Mouse (Mus musculus) kidney, embryonic 14.5 days (tissue): ENCODE results near the gene Dlx6. TPM values are rescaled to one million over a fixed set of nuclear protein-coding genes. Genes with fewer than 3 reads are reported as not detected.

Experiments
- ATAC-seq: fragments of 200-750 bp; cut with Nextera tagmentation; 2 replicates; pipeline ENCODE4 v1.8.0; 2017; ENCODE audit warnings: moderate number of reproducible peaks, mild to moderate bottlenecking, moderate TSS enrichment, moderate library complexity; ENCODE audit not compliant: low FRiP score, low TSS enrichment
- H3K27ac ChIP-seq: fragments of 300-500 bp; sonication (generic); 2 replicates; pipeline ENCODE4 v1.5.1; 2014; ENCODE audit warnings: low read depth, mild to moderate bottlenecking, low read length, moderate library complexity, mixed read lengths
- H3K27me3 ChIP-seq: fragments of 300-500 bp; sonication (generic); 2 replicates; pipeline ENCODE4 v1.6.1; 2014; ENCODE audit warnings: mild to moderate bottlenecking, low read length; ENCODE audit not compliant: control insufficient read depth, insufficient read depth
- H3K36me3 ChIP-seq: fragments of 300-500 bp; sonication (generic); 2 replicates; pipeline ENCODE4 v1.6.1; 2014; ENCODE audit warnings: low read length, mixed read lengths; ENCODE audit not compliant: control insufficient read depth, insufficient read depth
- H3K4me1 ChIP-seq: fragments of 300-500 bp; sonication (generic); 2 replicates; pipeline ENCODE4 v1.6.1; 2014; ENCODE audit warnings: low read length, mixed read lengths; ENCODE audit not compliant: control insufficient read depth, insufficient read depth
- H3K4me2 ChIP-seq: fragments of 300-500 bp; sonication (generic); replicated peaks from 2 replicates; pipeline ENCODE4 v1.6.1; 2014; ENCODE audit warnings: low read depth, mild to moderate bottlenecking, low read length
- H3K4me3 ChIP-seq: fragments of 300-500 bp; sonication (generic); 2 replicates; pipeline ENCODE4 v1.5.1; 2014; ENCODE audit warnings: mild to moderate bottlenecking, low read length
- H3K9ac ChIP-seq: fragments of 300-500 bp; sonication (generic); 2 replicates; pipeline ENCODE4 v1.6.1; 2014; ENCODE audit warnings: low read depth, mild to moderate bottlenecking, low read length, moderate library complexity
- H3K9me3 ChIP-seq: fragments of 300-500 bp; sonication (generic); 2 replicates; pipeline ENCODE4 v1.6.1; 2016; ENCODE audit warnings: low read length; ENCODE audit not compliant: control insufficient read depth
- WGBS: fragments of 180-500 bp; shearing (Covaris S2); extraction: QIAGEN DNeasy Blood & Tissue Kit; methylation state at CpG from one replicate; pipeline ENCODE4 v1.1.7; 2014; 5-methylcytosine and 5-hydroxymethylcytosine counted together
- polyA plus RNA-seq: library from polyadenylated mRNA; unstranded; fragments of >200 nt; fragmentation: Nextera tagmentation; extraction: Ambion mirVana; gene quantifications from 2 replicates; pipeline ENCODE4 v1.2.1, GENCODE M21; 2014

Gene Dlx6
- polyA plus RNA-seq, 1 experiment from 2014 or later = not detected

DNA sequence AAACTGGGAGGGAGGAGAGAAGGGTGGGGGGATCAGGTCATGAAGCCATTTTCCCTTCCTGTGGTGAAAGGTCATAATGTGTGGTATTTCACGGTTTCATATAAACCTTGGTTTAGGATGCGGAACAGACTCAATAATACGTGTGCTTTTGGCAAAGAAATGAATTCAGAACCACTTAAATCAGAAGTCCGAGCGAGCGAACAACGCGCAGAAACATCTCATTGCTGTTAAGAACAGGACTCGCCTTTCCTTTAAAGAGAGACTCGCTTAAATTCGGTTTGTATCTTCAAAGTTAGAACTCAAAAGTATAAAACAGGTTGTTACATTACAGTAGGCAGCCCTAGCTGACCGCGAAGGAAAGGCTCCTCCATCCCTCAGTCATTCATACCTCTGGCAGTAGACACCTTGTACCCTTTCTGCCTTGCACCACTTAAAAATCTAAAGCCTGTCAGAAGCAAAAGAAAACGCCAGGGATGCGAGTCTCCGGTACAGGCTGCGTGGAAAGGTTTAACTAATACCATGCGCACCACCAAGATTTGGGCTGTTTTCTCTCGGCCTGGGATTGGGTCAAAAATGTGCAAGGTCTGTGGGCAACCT lies 10.4 kb downstream of the Dlx6 start:
- Histone ChIP-seq H3K9me3 (no peaks in the 10 kb centered on the region), H3K9ac (no peak overlapping the region), H3K27ac (no peak overlapping the region), H3K4me3 (no peak overlapping the region), H3K4me1 (no peaks in the 10 kb centered on the region), H3K36me3 (no peaks in the 10 kb centered on the region), H3K4me2 (no peak overlapping the region), H3K27me3 (peaks cover 98% of the 10 kb centered on the region)
- no peak for ATAC-seq
- WGBS = under 1% methylated on average over 19 of the region's 19 CpGs

DNA sequence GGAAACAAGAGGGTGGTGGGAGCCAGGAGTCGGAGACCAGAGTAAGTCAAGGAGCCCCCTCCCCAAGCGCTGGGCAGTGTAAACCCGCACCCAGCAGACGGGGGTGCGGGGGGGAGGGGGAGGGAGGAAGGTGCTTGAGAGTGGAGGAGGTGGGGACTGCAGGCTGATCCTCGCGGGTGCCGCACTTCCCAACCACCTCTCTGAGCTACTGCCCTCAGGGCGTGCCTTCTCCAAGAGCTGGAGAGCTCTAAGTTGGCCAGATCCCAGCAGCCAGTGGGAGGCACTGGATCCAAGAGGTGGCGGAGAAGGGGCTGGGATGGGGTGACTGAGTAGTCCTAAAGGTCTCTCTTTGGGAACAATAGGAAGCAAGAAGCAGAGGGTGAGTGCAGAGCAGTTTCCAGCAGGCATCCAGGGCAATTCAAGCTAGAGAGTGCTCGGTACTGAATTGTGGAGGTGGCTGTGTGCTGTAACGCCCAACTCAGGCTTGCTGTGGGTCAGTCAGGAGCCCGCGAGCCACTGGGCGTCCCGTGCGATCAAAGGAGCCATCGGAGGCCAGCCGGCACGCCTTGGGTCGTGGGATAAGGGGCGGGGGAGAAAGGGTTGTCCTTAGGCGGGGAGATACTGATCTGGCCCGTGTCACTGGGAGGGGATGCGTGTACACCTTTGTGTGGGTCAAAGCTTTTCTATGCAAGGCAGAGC lies 11.1 kb downstream of the Dlx6 start:
- Histone ChIP-seq H3K9ac (no peak overlapping the region), H3K4me2 (no peak overlapping the region), H3K36me3 (no peaks in the 10 kb centered on the region), H3K27me3 (peaks cover 98% of the 10 kb centered on the region), H3K27ac (no peak overlapping the region), H3K9me3 (no peaks in the 10 kb centered on the region), H3K4me1 (no peaks in the 10 kb centered on the region), H3K4me3 (no peak overlapping the region)
- no peak for ATAC-seq
- under 1% methylated on average over 23 of the region's 25 CpGs for WGBS

DNA sequence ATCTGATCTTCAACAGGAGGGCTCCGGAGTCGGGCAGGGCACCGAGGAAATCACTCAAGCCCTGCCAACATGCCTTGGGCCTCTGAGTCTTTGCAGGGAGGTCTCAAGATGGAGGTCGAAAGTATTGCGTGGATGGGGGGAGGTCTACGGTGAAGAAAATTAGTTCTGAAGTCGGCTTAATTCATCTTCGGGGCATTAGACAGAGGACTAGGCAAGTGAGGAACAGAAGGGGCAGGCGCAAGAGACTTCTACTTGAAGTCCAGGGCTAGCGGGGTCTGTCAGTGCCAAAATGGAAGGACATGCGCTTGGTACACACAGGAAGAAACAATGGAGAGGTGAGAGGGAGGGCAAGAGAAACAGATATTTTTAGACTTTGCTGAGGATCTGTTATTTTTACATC lies 12.0 kb downstream of the Dlx6 start:
- ATAC-seq = no peak
- Histone ChIP-seq H3K27me3 (peaks cover 98% of the 10 kb centered on the region), H3K9me3 (no peaks in the 10 kb centered on the region), H3K27ac (no peak overlapping the region), H3K4me3 (no peak overlapping the region), H3K36me3 (no peaks in the 10 kb centered on the region), H3K4me1 (no peaks in the 10 kb centered on the region), H3K9ac (no peak overlapping the region), H3K4me2 (no peak overlapping the region)
- WGBS = under 1% methylated on average over 11 of the region's 11 CpGs

DNA sequence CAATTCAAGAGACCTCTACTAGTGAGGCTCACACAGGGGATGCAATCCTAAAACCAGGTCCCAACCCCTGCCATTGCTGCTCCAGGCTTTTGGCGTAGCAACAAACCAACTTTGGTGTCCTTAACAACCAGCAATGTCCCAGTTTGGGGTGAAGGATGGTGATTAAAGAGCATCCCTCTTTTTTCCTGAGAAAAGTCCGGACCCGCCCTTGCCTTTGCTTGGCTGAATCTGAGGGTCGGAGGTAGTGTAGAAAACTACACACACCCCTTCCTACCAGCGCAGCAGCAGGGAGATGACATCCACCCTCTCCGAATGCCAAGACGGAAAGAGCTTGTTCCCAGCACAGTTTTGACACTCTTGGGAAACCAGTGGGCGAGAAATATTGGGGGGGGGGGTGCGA lies 12.5 kb downstream of the Dlx6 start:
- H3K27me3 ChIP-seq = peaks cover 98% of the 10 kb centered on the region
- no peak for ATAC-seq
- H3K4me1 ChIP-seq = no peaks in the 10 kb centered on the region
- H3K4me2 ChIP-seq = no peak overlapping the region
- H3K27ac ChIP-seq = no peak overlapping the region
- H3K36me3 ChIP-seq = no peaks in the 10 kb centered on the region
- no peak overlapping the region for H3K9ac ChIP-seq
- no peaks in the 10 kb centered on the region for H3K9me3 ChIP-seq
- no peak overlapping the region for H3K4me3 ChIP-seq
- 1% methylated on average over 9 of the region's 9 CpGs for WGBS

DNA sequence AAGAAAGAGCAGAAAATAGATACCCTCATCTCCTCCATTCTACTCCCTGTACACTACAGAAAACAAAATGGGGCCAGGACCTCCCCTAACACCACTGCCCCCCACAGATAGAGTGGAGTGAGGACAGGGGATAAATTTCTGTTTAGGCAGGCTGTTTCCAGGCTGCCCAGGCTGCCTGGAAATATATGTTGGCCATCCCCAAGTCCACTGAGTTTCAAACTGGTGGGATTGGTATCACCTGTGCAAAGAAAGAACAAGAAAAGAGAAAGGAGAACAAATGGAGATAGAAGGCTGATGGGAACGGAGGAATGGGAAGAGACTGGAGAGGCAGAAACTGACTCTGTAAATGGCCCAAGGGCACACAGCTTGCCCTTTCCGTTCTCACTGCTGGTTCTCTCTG lies 13.1 kb downstream of the Dlx6 start:
- H3K4me3 ChIP-seq = no peak overlapping the region
- no peak overlapping the region for H3K9ac ChIP-seq
- no peak for ATAC-seq
- H3K36me3 ChIP-seq = no peaks in the 10 kb centered on the region
- H3K4me1 ChIP-seq = peaks cover 5% of the 10 kb centered on the region; the same call in 1 of the 2 replicates
- peaks cover 99% of the 10 kb centered on the region for H3K27me3 ChIP-seq
- H3K9me3 ChIP-seq = no peaks in the 10 kb centered on the region
- no peak overlapping the region for H3K27ac ChIP-seq
- H3K4me2 ChIP-seq = no peak overlapping the region
- WGBS = 8% methylated on average over 2 of the region's 2 CpGs

DNA sequence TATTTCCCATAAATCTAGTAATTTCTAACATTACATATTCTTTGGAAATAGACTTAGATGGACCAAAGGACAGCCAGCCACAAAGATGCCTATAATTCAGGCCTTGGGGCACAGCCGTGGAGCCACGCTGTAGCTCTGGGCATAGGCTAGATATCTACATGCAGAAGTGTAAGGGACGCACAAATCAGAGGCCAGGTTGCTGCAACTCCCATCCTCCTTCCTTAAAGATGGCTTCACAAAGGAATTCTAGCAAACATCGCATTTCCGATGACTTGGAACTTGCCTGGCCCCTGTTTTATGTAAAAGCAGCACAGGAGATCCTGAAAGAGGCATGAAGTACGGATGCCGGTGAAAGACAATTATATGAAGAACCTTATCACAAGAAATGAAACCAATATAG lies 13.6 kb downstream of the Dlx6 start:
- no peaks in the 10 kb centered on the region for H3K9me3 ChIP-seq
- 14% methylated on average over 7 of the region's 7 CpGs for WGBS

DNA sequence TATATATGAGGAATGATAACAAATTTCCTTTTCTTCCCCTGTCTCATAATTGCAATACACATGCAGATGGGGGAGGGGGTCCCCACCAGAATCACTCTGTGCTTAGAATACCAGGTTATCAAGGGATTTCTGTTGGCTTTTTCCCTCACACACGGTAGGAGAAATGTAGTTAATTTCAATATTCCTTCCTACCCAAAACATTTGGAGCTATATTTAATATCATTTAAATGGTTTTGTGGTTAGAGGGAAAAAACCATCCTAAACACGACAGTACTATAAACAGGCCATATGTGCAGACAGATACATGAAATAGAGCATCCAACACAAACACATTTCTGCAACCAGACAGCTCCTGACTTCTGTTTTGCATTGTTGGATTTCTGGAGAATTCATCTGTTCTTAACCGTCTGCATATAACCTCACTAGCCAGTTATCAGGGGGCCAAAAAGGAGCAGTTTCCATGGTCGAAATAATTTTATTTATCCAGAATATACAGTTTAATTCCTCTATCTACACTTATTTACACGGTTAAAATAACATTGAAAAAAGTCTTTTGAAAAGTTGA lies 14.3 kb downstream of the Dlx6 start:
- 18% methylated on average over 5 of the region's 5 CpGs for WGBS
- H3K27ac ChIP-seq = no peak overlapping the region
- H3K4me1 ChIP-seq = peaks cover 7% of the 10 kb centered on the region; the same call in 1 of the 2 replicates
- no peaks in the 10 kb centered on the region for H3K36me3 ChIP-seq
- peaks cover 97% of the 10 kb centered on the region for H3K27me3 ChIP-seq
- no peak overlapping the region for H3K4me3 ChIP-seq
- no peak for ATAC-seq
- no peak overlapping the region for H3K4me2 ChIP-seq
- no peaks in the 10 kb centered on the region for H3K9me3 ChIP-seq
- H3K9ac ChIP-seq = no peak overlapping the region

More for the DNA sequence above, 13.6 kb downstream of the Dlx6 start:
- no peak overlapping the region for H3K9ac ChIP-seq
- no peak for ATAC-seq
- H3K36me3 ChIP-seq = no peaks in the 10 kb centered on the region
- no peak overlapping the region for H3K4me2 ChIP-seq
- no peak overlapping the region for H3K27ac ChIP-seq
- peaks cover 7% of the 10 kb centered on the region; the same call in 1 of the 2 replicates for H3K4me1 ChIP-seq
- peaks cover 99% of the 10 kb centered on the region for H3K27me3 ChIP-seq
- H3K4me3 ChIP-seq = no peak overlapping the region

DNA sequence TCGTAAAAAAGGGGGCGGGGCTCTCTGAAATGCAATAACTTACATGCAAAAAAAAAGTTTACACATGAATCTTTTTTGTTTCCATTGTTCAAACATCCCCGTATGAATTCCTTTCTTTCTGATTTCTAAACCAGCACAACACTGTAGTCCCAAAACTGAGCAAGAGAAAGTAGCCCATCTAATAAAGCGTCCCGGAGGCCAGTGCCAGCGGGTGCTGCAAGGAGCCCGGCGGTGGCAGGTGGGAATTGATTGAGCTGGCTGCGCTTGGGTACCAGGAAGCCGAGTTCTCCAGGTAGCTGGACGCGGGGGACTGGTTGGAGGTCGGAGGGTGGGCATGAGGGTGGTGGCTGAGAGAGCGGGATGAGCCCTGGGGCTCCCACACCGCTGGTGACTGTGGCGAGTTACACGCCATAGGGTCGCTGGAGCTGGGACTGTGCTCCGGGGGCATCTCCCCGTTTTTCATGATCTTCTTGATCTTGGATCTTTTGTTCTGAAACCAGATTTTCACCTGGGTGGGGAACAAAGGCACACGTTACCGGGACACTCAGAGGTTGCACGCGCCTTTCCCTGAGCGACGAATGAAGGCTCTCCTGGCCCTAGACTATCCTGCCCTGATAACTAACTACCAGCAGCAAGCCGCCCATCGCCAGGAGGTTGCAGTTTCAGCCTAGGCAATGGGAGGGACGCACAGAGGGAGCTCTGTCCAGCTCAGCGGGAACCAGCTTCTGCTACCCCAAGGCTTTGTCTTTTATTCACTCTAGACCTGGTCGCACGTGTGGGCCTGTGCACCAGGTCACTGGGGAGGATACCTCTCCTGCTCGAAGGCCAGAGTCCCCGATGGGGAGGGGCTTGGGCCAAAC lies 15.1 kb downstream of the Dlx6 start:
- no peak overlapping the region for H3K9ac ChIP-seq
- no peak overlapping the region for H3K4me2 ChIP-seq
- no peak overlapping the region for H3K4me3 ChIP-seq

More for the DNA sequence above, 15.1 kb downstream of the Dlx6 start:
- 5% methylated on average over 34 of the region's 34 CpGs for WGBS
- Histone ChIP-seq H3K27me3 (peaks cover 97% of the 10 kb centered on the region), H3K36me3 (no peaks in the 10 kb centered on the region), H3K9me3 (no peaks in the 10 kb centered on the region), H3K27ac (no peak overlapping the region), H3K4me1 (peaks cover 7% of the 10 kb centered on the region; the same call in 1 of the 2 replicates)
- peak; percentile 24; the same call in 1 of the 2 replicates for ATAC-seq
